Mouse (Mus musculus) 416B (cell line): Measurements from ENCODE around the gene Tescl.

Source experiments
- DNase-seq: peaks from one replicate; pipeline ENCODE4 v3.0.0; 2011; ENCODE audit warnings: low read depth

The Tescl gene

GRCm38 (mm10) chr7:24299823-24300481 lies 33.8 kb downstream of the Tescl start:
- no peak for DNase-seq

- DNase-seq = peak; percentile 87
Measured at GRCm38 (mm10) chr7:24298973-24299708, 34.6 kb downstream of the Tescl start.

GRCm38 (mm10) chr7:24298635-24298972 lies 35.1 kb downstream of the Tescl start:
- no peak for DNase-seq

GRCm38 (mm10) chr7:24297361-24298095 lies 36.2 kb downstream of the Tescl start:
- no peak for DNase-seq

- no peak for DNase-seq
Measured at GRCm38 (mm10) chr7:24296386-24296785, 37.4 kb downstream of the Tescl start.

- DNase-seq = no peak
Measured at GRCm38 (mm10) chr7:24295376-24295775, 38.4 kb downstream of the Tescl start.

GRCm38 (mm10) chr7:24294763-24295162 lies 39.0 kb downstream of the Tescl start:
- no peak for DNase-seq

GRCm38 (mm10) chr7:24293061-24293851 lies 40.5 kb downstream of the Tescl start:
- DNase-seq = no peak

GRCm38 (mm10) chr7:24291387-24292090 lies 42.2 kb downstream of the Tescl start:
- no peak for DNase-seq

- DNase-seq = no peak
Measured at GRCm38 (mm10) chr7:24290106-24290693, 43.5 kb downstream of the Tescl start.

GRCm38 (mm10) chr7:24288512-24288911 lies 45.2 kb downstream of the Tescl start:
- DNase-seq = no peak

GRCm38 (mm10) chr7:24287670-24288069 lies 46.1 kb downstream of the Tescl start:
- no peak for DNase-seq

GRCm38 (mm10) chr7:24286916-24287315 lies 46.8 kb downstream of the Tescl start:
- no peak for DNase-seq

- DNase-seq = peak; percentile 38
Measured at GRCm38 (mm10) chr7:24286090-24286489, 47.6 kb downstream of the Tescl start.
